Mouse (Mus musculus): ENCODE data around the gene Mapkapk2.

- TF ChIP-seq CTCF (IDR thresholded peaks at IDR 0.05; ENCODE audit: low read depth) (no peak), EP300 (optimal IDR thresholded peaks at IDR 0.05) (no peak)
Measured at GRCm38 (mm10) chr1:131075098-131075791, 22.4 kb downstream of the Mapkapk2 start.
